Mouse (Mus musculus) urinary bladder, adult 2 months (tissue): ENCODE results near the gene Gm17555. TPM values are rescaled to one million over a fixed set of nuclear protein-coding genes. Genes with fewer than 3 reads are reported as not detected.
"Not testable (repeated sequence)": the region's sequence is repeated elsewhere in the genome, so short reads cannot be mapped to it uniquely, and the experiment has no call there.

Experiments used
- DNase-seq: peaks from one replicate; pipeline ENCODE4 v3.0.0; 2022; ENCODE audit warnings: low spot score
- polyA plus RNA-seq: library from polyadenylated mRNA; depleted of rRNA; stranded (reverse); fragments of >200 nt; gene quantifications from 2 replicates; pipeline ENCODE4 v1.2.3, GENCODE M21; 2012; rRNA removed

Gene Gm17555
- not detected in 2 replicates for polyA plus RNA-seq

DNA sequence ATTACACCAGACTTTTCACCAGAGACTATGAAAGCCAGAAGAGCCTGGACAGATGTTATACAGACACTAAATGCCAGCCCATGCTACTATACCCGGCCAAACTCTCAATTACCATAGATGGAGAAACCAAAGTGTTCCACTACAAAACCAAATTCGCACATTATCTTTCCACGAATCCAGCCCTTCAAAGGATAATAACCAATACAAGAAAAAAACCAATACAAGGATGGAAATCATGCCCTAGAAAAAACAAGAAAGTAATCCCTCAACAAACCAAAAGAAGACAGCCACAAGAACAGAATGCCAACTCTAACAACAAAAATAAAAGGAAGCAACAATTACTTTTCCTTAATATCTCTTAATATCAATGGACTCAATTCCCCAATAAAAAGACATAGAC lies at the start of gene Gm17555:
TSS of gene Gm17555 (plus strand) at position 301 of the 400 bp plus-strand sequence.
- DNase-seq = not testable (repeated sequence)

DNA sequence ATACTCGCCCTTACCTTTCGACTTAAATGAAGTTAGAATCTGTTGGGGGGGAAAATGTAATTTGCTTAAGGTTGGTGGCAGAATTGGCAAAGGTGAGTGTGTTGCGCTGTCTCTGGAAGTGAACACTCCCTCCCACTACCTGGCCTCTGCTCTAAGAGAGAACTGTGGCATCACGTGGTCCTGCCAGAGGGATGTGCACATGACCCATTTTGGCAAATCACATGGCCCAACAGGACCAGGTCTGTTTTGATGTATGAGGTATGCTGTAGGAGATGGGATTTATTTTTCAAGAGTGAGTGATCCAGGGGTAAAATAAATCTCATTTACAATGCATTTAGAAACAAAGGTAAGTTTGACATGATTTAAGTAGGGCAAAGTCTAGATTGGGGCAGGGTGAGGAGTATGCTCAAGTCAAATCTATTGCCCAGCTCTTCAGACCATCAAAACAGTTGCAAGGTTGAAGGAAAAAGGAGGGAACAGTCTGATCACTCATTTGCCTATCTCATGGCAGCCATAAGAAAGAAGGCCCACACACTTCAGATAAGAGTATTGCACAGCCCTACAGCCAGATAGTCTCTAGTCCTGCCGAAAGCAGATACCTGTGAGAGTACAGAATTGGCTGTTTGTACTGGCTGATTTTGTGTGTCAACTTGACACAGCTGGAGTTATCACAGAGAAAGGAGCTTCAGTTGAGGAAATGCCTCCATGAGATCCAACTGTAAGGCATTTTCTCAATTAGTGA lies 49.5 kb upstream of the Gm17555 start:
- DNase-seq = no peak

DNA sequence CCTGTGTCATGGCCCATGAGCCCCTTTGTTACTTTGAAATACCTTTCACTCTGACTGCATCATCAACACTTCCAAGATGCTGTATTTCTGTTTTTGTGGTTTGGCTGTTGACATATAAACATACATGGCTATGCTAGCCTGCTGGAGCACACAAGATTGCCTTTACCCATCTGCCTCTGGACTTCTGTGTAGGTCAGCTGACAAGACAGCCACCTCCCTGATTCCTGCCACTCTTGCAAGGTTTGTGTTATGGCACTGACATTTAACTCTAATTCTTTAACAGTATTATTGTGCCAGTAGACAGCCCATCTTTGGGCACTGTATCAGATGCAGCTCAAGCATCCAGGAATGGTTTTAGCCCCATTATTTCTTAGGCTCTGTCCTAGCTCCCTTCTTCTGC lies 48.6 kb upstream of the Gm17555 start:
- DNase-seq = no peak

DNA sequence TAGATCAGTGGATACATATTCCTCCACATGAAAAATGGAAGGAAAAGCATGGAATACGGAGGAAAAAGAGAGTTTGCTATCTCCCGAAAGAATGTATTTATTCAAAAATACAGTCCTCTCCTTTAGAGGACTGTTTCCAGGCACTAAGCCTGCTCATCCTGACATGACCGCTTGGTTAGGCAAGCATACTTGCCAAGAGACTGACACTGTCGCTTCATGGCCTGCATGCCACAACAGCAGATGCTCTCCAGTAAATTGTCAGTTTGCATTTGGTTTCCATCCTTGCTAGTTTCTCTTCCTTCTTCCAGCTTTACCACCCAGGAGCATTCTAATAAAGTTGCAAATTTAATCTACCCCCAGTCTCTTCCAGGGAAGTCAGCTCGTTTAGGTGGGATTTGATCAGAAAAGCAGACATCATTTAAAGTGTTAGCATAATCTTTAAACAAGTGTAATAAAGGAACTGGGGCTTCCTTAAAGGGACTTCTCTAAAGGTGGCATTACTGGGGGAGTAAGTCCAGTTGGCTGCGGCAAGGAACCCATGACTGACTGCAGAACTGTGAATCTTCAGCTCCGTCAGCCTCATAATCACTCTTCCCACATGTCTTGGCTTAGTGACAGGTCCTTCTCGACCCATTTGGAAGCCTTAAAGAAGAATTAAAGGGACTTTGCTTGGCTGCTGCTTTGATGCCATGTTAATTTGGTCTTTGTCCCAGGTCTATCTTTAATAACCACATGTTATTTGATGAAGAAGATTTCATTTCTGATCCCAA lies 47.9 kb upstream of the Gm17555 start:
- no peak for DNase-seq

DNA sequence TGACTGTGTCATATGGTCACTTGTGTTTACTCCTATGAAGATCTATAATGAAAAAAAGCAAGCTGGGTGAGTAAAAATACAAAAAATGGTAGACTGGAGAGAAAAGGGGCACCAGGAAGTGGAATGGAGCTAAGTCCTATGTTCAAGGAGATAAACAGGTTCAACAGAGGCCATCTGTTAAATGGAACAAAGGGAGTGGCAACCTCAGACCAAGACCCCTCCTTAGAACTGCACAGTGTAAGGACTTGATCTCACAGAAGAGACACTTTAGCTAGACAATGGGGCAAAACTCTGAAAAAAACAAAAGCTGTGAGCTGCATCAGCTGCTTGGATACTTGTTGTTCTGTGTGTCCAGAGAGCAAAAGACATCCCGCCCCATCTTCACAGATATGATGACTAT lies 43.5 kb upstream of the Gm17555 start:
- no peak for DNase-seq

DNA sequence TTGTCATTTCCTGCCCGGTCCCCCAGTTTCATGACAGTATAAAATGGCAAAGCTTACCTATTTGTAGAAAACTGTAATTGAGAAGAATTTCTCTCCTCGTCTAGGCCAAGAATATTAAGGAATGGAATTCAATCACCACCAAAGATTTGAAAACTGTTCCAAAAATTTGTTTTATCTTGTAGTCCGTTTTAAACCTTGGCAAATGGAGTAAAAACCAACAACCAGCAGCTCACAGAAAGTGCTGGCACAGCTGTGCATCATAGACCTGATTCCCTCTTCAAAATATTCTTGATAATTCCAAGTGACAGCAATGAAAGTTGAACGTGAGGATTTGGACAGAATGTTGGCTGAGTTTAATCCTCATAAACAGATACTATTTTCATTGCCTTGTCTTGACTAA lies 23.6 kb upstream of the Gm17555 start:
- no peak for DNase-seq

DNA sequence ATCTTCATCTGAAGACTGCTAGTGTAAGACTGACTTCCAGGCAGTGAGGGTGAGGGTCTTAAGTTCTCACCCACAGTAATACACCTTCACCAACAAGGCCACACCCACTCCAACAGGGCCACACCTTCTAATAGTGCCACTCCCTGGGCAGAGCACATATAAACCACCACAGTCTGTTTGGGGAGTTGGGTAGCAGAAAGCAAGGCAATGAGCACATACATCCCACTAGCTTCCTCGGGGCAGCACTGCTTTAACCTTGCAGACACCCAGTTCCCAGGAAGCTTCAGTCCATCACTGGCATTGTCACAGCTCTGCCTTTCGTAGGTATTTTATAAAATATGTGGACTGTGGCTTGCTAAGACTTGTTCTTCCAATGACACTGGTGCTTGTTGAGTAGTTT lies 22.8 kb upstream of the Gm17555 start:
- no peak for DNase-seq

DNA sequence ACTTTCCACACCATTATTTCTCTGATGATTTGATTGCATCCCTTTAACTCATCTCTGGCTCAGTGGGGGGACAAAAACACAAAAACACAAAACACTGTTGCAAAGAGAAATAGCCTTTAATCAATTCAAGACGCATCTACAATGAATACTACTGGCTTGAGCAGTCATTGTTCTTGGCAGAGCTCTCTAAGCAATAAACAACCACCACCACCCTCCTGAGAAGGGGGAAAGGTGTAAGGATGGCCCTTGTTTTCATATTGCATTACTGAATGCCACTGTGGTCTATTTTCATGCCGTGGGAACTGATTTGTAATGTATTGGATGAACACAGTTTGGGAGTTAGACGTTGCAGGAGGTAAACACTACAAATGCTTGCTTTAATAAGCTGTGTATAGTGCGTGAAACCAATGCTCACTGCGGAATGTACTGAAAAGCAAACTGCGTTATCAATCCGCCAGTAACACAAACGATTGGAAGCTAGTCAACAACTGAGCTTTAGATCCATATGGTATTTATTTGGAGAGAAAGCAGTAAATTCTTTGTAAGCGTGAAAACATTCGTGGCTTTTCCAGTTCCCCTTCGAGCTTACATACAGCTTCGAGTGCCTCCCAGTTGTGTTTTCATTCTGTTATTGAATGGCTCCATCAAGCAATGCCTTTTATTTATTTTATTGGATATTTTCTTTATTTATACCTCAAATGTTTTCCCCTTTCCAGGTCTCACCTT lies 19.1 kb upstream of the Gm17555 start:
- DNase-seq = no peak

DNA sequence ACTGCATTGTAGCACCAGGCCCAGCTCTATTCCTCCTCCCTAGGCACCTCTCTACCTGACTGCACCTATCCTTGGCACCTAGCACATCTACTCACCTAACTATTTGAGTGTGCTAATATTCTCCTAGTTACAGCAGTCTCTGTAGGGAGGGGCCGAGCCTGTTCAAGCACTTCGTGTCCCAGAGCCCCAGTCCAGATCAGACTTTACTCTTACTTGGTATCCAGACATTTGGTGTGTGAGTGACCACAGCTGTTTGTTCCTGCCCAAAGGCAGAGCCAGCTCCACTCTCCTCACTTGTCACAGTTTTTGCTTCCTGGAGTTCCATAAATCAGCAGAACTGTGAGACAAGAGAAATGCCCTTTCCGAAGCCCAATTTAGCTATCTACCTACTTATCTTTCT lies 15.9 kb upstream of the Gm17555 start:
- DNase-seq = no peak

DNA sequence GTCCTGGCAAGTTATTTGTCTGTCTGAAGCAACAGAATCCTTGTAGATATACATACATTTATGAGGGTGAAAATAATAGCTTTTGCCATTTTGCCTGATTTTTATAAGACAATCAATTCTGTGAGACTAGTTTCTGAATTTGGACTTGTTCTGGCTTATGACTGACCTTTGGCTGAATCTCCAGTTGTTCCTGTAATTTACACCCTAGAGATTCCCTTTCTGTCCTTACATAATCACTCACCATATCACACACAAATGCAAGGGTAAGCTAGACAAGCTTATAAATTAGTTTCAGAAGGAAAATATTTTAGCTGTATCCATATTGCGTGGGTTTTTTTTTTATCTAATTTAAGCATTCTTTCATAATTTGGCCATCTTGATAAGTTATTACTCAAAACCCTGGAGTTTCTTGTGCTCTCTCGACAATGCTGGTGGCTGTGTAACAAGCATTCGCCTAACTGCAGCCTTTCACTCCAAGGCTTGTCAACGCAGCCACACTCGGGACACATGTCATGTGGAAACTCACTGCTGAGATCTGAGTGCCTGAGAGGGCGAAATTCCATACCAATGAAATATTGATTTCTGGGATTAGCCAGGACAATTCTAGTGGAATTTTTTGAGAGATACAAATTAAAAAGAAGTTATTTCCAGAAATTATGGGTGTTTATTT lies 3.8 kb upstream of the Gm17555 start:
- no peak for DNase-seq

DNA sequence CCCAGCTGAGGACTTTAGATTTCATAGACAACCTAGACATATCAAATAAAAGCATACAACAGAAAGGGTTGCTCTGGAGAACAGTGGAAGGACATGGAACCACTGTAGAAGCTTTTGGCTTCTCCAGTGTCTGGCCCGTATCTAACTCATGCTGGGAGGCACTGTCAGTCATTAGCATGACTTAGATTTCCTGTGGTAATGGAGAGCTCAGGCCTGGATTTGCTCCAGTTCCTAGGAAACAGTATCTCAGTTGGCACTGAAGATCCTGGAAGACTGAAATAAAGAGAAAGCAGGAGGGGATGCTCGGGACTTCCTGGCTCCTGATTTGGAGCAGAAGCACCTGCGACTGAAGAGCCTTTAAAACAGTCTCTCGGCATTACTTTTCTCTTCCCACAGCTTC lies 12.7 kb downstream of the Gm17555 start:
- DNase-seq = no peak

DNA sequence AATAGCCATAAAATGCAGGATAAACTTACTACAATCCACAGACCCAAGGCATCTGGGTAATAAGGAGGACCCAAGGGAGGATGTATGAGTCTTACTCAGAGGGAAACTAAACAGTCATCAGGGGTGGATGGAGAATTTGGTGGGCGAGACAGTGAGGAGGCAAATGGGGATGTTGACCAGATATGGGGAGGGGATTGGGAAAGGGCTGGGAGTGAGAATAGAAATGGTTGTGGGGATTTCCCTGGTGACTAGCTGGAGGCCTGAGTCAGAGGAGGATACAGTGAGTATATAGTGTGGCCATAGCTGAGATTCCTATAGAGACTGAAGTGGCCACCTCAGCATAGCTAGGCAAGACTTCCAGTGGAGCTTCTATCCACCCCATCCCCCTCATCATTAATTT lies 16.8 kb downstream of the Gm17555 start:
- no peak for DNase-seq

DNA sequence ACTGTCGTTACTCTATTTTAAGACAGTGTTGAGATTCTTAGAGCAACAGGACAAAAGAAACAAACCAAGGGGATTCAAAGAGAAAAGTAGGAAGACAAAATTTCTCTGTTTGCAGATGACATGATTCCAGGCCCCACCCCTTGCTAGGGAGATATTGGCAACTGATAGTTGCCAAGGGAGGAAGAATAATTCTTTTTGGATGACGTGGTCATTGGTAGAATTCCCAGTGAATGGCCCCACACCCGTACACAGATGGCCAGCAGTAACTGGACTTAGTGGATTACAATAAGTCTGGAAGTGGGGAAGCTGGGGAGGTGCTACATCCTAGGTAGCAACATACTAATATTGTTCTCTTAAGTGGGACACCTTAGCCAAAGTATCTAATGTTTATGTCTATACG lies 22.0 kb downstream of the Gm17555 start:
- DNase-seq = no peak

DNA sequence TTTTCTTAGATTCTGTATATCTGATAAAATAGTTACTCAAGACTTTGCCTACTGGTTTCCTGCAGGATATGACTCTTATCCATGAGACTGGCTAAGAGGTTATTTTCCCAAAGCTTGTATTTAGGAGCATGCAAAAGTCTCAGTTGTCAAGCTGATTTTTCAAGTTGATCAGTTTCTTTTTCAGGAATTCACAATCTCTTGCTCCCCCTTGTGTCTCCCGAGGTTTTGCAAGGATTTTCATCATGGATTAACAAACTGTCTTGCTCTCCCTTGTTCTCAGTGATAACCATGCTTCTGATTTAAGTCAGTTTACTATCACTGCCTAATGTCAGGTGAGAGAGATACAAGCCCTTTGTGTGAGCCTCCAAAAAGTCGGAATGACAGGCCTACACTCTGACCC lies 30.5 kb downstream of the Gm17555 start:
- no peak for DNase-seq

DNA sequence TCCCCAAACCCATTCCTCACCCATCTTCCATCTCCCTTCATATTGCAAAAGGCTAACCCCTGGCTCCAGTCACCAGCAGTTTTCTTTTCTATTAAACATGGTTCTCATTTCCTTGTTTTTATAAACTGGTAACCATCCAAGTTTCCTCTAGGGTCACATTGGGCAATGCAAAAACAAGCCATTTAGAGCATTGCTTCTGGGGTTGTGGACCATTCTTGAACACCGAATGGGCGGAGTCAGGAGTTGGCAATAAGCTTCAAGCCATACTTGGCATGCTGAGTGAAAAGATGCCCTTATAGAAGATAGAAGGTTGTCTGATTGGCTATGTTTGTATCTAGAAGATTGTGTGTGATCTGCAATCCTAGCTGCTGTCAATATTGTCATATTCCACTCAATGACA lies 33.6 kb downstream of the Gm17555 start:
- DNase-seq = no peak

DNA sequence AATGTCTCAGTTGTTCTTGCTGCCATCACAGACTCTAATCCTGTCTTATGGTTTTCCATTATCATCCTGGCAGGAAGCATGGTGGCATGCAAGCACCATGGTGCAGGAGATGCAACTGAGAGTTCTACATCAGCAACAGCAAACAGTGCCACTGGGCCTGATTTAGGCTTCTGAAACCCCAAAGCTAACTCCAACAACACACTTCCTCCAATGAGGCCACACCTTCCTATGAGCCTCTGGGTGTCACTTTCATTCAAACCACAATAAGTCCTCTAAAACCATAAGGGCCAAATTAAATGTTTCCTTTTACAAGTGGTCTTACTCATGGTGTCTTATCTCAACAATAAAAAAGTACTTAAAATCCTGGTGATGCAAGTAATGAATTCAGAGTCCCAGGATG lies 37.3 kb downstream of the Gm17555 start:
- no peak for DNase-seq

Other genes starting within 250 kb of the Gm17555 start
- gene Fgf7, start 180.4 kb upstream of the Gm17555 start, polyA plus RNA-seq = 26.8 and 30.9 TPM in 2 replicates
- 0.03 and 0.07 TPM in 2 replicates for gene Fam227b, start 63.1 kb upstream of the Gm17555 start, polyA plus RNA-seq
- 14.1 and 15.6 TPM in 2 replicates for gene Dtwd1, start 63.0 kb upstream of the Gm17555 start, polyA plus RNA-seq